Mouse (Mus musculus) intestine, embryonic 16.5 days (tissue): ENCODE results near the gene Slc2a8. TPM values are rescaled to one million over a fixed set of nuclear protein-coding genes. Genes with fewer than 3 reads are reported as not detected.

Experiments
- ATAC-seq: fragments of 200-750 bp; cut with Nextera tagmentation; 2 replicates; pipeline ENCODE4 v1.8.0; 2017; ENCODE audit warnings: moderate TSS enrichment, moderate library complexity
- H3K27ac ChIP-seq: fragments of 300-500 bp; sonication (generic); 2 replicates; pipeline ENCODE4 v1.5.1; 2014; ENCODE audit warnings: mild to moderate bottlenecking, low read length
- H3K27me3 ChIP-seq: fragments of 300-500 bp; sonication (generic); replicated peaks from 2 replicates; pipeline ENCODE4 v1.6.1; 2014; ENCODE audit warnings: low read length, control low read depth, mixed read lengths; ENCODE audit not compliant: control insufficient read depth, insufficient read depth
- H3K36me3 ChIP-seq: fragments of 300-500 bp; sonication (generic); 2 replicates; pipeline ENCODE4 v1.6.1; 2014; ENCODE audit warnings: low read length, control low read depth; ENCODE audit not compliant: control insufficient read depth, insufficient read depth
- H3K4me1 ChIP-seq: fragments of 300-500 bp; sonication (generic); 2 replicates; pipeline ENCODE4 v1.6.1; 2014; ENCODE audit warnings: low read length, control low read depth, mixed read lengths; ENCODE audit not compliant: control insufficient read depth, insufficient read depth
- H3K4me2 ChIP-seq: fragments of 300-500 bp; sonication (generic); 2 replicates; pipeline ENCODE4 v1.6.1; 2014; ENCODE audit warnings: low read depth, low read length, control low read depth
- H3K4me3 ChIP-seq: fragments of 300-500 bp; sonication (generic); 2 replicates; pipeline ENCODE4 v1.5.1; 2014; ENCODE audit warnings: mild to moderate bottlenecking, low read length
- H3K9ac ChIP-seq: fragments of 300-500 bp; sonication (generic); 2 replicates; pipeline ENCODE4 v1.6.1; 2014; ENCODE audit warnings: low read depth, low read length
- H3K9me3 ChIP-seq: fragments of 300-500 bp; sonication (generic); 2 replicates; pipeline ENCODE4 v1.6.1; 2016; ENCODE audit warnings: low read length, control low read depth; ENCODE audit not compliant: control insufficient read depth
- WGBS: fragments of 180-500 bp; shearing (Covaris S2); extraction: QIAGEN DNeasy Blood & Tissue Kit; methylation state at CpG from one replicate; pipeline ENCODE4 v1.1.7; 2014; 5-methylcytosine and 5-hydroxymethylcytosine counted together
- polyA plus RNA-seq: library from polyadenylated mRNA; unstranded; fragments of >200 nt; fragmentation: Nextera tagmentation; extraction: Ambion mirVana; gene quantifications from 2 replicates; pipeline ENCODE4 v1.2.1, GENCODE M21; 2015

The Slc2a8 gene
- polyA plus RNA-seq, 1 experiment from 2014 or later: 21.5 TPM

- H3K27me3 ChIP-seq: no peaks in the 10 kb centered on the region
- no peak overlapping the region for H3K9ac ChIP-seq
- no peaks in the 10 kb centered on the region for H3K9me3 ChIP-seq
- no peak overlapping the region for H3K4me2 ChIP-seq
- no peak for ATAC-seq
- no peak overlapping the region for H3K4me3 ChIP-seq
- WGBS: 65% methylated on average over 15 of the region's 15 CpGs
- no peak overlapping the region for H3K27ac ChIP-seq
- no peaks in the 10 kb centered on the region for H3K36me3 ChIP-seq
- H3K4me1 ChIP-seq: 0 out of 2 replicates have a peak, but pooled peaks cover 2% of the 10 kb centered on the region
Observed at GRCm38 (mm10) chr2:32927624-32928234, 54.2 kb downstream of the Slc2a8 start.

DNA sequence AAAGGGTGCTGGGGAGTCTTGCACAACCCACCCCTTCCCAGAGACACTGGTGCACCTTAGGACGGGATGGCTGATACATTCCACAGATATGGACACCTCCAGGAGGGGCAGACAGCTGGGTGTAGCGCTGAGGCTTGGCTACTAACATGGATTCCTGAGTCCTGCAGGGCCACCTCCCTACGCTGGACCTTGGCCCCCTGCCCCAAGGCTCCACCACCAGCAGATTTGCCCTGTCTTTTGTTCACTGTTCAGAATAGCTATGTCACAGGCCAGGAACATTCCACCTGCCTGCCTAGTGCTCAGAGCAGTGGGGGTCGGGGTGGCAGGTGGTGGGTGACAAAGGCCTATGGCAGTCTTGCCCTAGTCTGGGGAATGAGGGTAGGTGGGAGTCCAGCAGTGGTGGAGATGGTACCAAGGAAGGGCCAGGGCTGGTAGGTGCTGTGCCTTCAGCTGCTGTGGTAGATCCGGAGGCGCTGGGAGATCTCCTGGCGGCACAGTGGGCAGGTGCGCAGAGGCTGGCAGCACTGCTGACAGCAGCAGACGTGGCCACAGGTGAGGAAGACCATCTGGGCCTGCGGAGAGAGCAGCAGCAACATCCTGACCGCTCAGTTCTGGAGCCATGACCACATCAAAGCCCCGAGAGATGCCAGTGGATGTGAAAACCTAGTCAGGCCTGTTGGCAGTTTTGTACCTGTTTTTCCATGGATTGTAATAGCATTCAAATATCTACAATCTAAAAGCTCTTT lies 55.4 kb downstream of the Slc2a8 start:
- Histone ChIP-seq H3K4me2 (no peak overlapping the region), H3K36me3 (no peaks in the 10 kb centered on the region), H3K9ac (no peak overlapping the region), H3K4me3 (no peak overlapping the region), H3K27ac (no peak overlapping the region), H3K27me3 (no peaks in the 10 kb centered on the region), H3K4me1 (no peaks in the 10 kb centered on the region), H3K9me3 (no peaks in the 10 kb centered on the region)
- ATAC-seq: no peak
- WGBS: 89% methylated on average over 12 of the region's 12 CpGs

DNA sequence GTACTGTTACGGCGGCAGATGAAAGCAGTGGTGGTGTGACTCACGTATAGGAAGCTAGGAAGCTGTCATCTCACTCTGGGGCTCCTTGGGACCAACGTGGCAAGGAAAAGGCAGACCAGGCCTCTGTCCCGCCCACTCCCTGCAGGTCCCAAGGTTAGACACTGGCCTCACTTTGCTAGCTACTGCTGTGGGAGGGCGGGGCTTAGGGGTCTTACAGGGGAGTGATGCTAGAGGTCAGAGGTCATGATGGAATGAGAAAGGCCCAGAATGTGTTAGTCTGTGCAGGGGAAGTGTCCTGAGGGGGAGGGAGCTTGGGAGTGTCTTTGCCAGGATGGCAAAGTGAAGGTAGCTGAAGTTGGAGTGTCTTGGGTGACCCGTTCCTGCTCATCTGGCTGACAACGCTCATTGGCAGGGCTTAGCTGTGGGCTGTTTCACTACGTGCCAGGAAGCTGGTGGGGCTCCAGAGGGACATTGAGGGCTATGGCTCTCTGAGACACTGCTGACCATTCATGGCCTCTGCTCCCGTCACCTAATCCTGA lies 57.5 kb downstream of the Slc2a8 start:
- Histone ChIP-seq H3K9ac (no peak overlapping the region), H3K4me2 (no peak overlapping the region), H3K36me3 (0 out of 2 replicates have a peak, but pooled peaks cover 8% of the 10 kb centered on the region), H3K27ac (no peak overlapping the region), H3K9me3 (no peaks in the 10 kb centered on the region), H3K27me3 (no peaks in the 10 kb centered on the region), H3K4me3 (no peak overlapping the region), H3K4me1 (no peaks in the 10 kb centered on the region)
- 80% methylated on average over 10 of the region's 10 CpGs for WGBS
- no peak for ATAC-seq

- no peak overlapping the region for H3K9ac ChIP-seq
- no peak overlapping the region for H3K4me2 ChIP-seq
- H3K27me3 ChIP-seq: no peaks in the 10 kb centered on the region
- H3K9me3 ChIP-seq: no peaks in the 10 kb centered on the region
- no peak overlapping the region for H3K27ac ChIP-seq
- 94% methylated on average over 24 of the region's 24 CpGs for WGBS
- no peak overlapping the region for H3K4me3 ChIP-seq
- H3K4me1 ChIP-seq: no peaks in the 10 kb centered on the region
- 0 out of 2 replicates have a peak, but pooled peaks cover 8% of the 10 kb centered on the region for H3K36me3 ChIP-seq
- ATAC-seq: no peak
Observed at GRCm38 (mm10) chr2:32923551-32924250, 58.2 kb downstream of the Slc2a8 start.

Other genes starting within 250 kb of the Slc2a8 start
- gene 6330409D20Rik, start 241.1 kb downstream of the Slc2a8 start, polyA plus RNA-seq: 0.26 TPM in 1 of 2 replicates, not detected in the other
- gene Tor2a, start 224.8 kb downstream of the Slc2a8 start, polyA plus RNA-seq: 73.1 and 74.0 TPM in 2 replicates
- gene Ttc16, start 206.4 kb downstream of the Slc2a8 start, polyA plus RNA-seq: 0.32 and 0.34 TPM in 2 replicates
- gene Ptrh1, start 206.3 kb downstream of the Slc2a8 start, polyA plus RNA-seq: 5.4 and 6.3 TPM in 2 replicates
- 0.58 and 1.2 TPM in 2 replicates for gene Cfap157, start 197.7 kb downstream of the Slc2a8 start, polyA plus RNA-seq
- gene Stxbp1, start 134.8 kb downstream of the Slc2a8 start, polyA plus RNA-seq: 18.1 TPM in 2 replicates
- gene Fam129b, start 106.0 kb downstream of the Slc2a8 start, polyA plus RNA-seq: 35.4 and 37.8 TPM in 2 replicates
- gene Rpl12, start 20.5 kb downstream of the Slc2a8 start, polyA plus RNA-seq: 141 and 162 TPM in 2 replicates
- 6.8 and 7.8 TPM in 2 replicates for gene Lrsam1, start 20.5 kb downstream of the Slc2a8 start, polyA plus RNA-seq
- 8.7 and 10.2 TPM in 2 replicates for gene Garnl3, start 149.6 kb upstream of the Slc2a8 start, polyA plus RNA-seq
- gene Angptl2, start 234.0 kb upstream of the Slc2a8 start, polyA plus RNA-seq: 41.6 and 42.9 TPM in 2 replicates